Mouse (Mus musculus) CH12.LX (cell line): Measurements from ENCODE around the gene Atp8a2. TPM values are rescaled to one million over a fixed set of nuclear protein-coding genes. Genes with fewer than 3 reads are reported as not detected.

Experiments
- DNase-seq: peaks from one replicate; pipeline ENCODE4 v3.0.0-alpha.2; 2013; ENCODE audit errors: extremely low read depth
- H3K27ac ChIP-seq: 2 replicates; pipeline ENCODE4 v1.5.1; 2012; ENCODE audit warnings: low read depth, mild to moderate bottlenecking, control low read depth, moderate library complexity; ENCODE audit not compliant: insufficient read depth
- H3K27me3 ChIP-seq: replicated peaks from 2 replicates; pipeline ENCODE3; 2012; ENCODE audit warnings: inconsistent platforms
- H3K36me3 ChIP-seq, 2 experiments: replicated peaks in 1 of 2; 2 replicates each; pipeline versions ENCODE3 to v1.6.1; 2012; ENCODE audit warnings: inconsistent platforms in 1 of 2, low read length in 1 of 2, mild to moderate bottlenecking in 1 of 2, mixed read lengths in 1 of 2, moderate library complexity in 1 of 2; ENCODE audit not compliant: control insufficient read depth in 1 of 2, insufficient read depth in 1 of 2
- H3K4me1 ChIP-seq, 2 experiments: 2 replicates each; pipeline ENCODE4 v1.6.1; 2012; ENCODE audit warnings: inconsistent platforms in 1 of 2, moderate library complexity in 1 of 2; ENCODE audit not compliant: insufficient read depth in 2 of 2, control insufficient read depth in 1 of 2
- H3K4me2 ChIP-seq: 2 replicates; pipeline ENCODE4 v1.6.1; 2012; ENCODE audit warnings: low read depth, mild to moderate bottlenecking, control low read depth; ENCODE audit not compliant: poor library complexity, insufficient read depth, severe bottlenecking
- H3K4me3 ChIP-seq, 3 experiments: fragments of 150-350 bp in 1 of 3; sonication (generic) in 1 of 3; replicated peaks in 1 of 3; 2 replicates each; pipeline versions ENCODE3 to v1.5.1; 2011 to 2012; ENCODE audit warnings: low read depth in 2 of 3, low read length in 2 of 3, mild to moderate bottlenecking in 2 of 3, moderate library complexity in 2 of 3, control low read depth in 1 of 3, improper control_type of control experiment in 1 of 3, inconsistent platforms in 1 of 3, mixed read lengths in 1 of 3; ENCODE audit not compliant: poor library complexity in 1 of 3
- H3K79me2 ChIP-seq: replicated peaks from 2 replicates; pipeline ENCODE4 v1.6.1; 2012; ENCODE audit warnings: mild to moderate bottlenecking, moderate library complexity; ENCODE audit not compliant: control insufficient read depth, poor library complexity, insufficient read depth, severe bottlenecking; ENCODE audit errors: extremely low read depth
- H3K9ac ChIP-seq: 2 replicates; pipeline ENCODE4 v1.6.1; 2012; ENCODE audit warnings: low read depth, mild to moderate bottlenecking, control low read depth, moderate library complexity; ENCODE audit not compliant: insufficient read depth
- H3K9me3 ChIP-seq: replicated peaks from 2 replicates; pipeline ENCODE3; 2012; ENCODE audit warnings: low read length, inconsistent platforms, mixed read lengths
- BHLHE40 ChIP-seq: IDR thresholded peaks from 2 replicates; pipeline ENCODE4 v1.6.1; 2011; ENCODE audit warnings: mild to moderate bottlenecking, low read depth, low read length, improper control_type of control experiment
- CHD1 ChIP-seq: IDR thresholded peaks from 2 replicates; pipeline ENCODE4 v1.6.1; 2012; ENCODE audit warnings: low read depth, low read length, improper control_type of control experiment, inconsistent platforms
- CHD2 ChIP-seq: IDR thresholded peaks from 2 replicates; pipeline ENCODE4 v1.6.1; 2011; ENCODE audit warnings: low read length, improper control_type of control experiment
- CTCF ChIP-seq, 2 experiments: IDR thresholded peaks in 1 of 2; conservative IDR thresholded peaks in 1 of 2; 2 replicates each; pipeline ENCODE4 v1.5.1; 2011 to 2012; ENCODE audit warnings: low read depth in 2 of 2, low read length in 2 of 2, improper control_type of control experiment in 1 of 2, inconsistent platforms in 1 of 2, mild to moderate bottlenecking in 1 of 2, moderate library complexity in 1 of 2
- ETS1 ChIP-seq: conservative IDR thresholded peaks from 2 replicates; pipeline ENCODE4 v1.6.1; 2012; ENCODE audit warnings: low read depth, mild to moderate bottlenecking, inconsistent platforms, low read length, improper control_type of control experiment, moderate library complexity
- GABPA ChIP-seq: IDR thresholded peaks from 2 replicates; pipeline ENCODE4 v1.6.1; 2012; ENCODE audit warnings: low read depth, low read length, improper control_type of control experiment, inconsistent platforms; ENCODE audit not compliant: insufficient replicate concordance
- IRF4 ChIP-seq: IDR thresholded peaks from 2 replicates; pipeline ENCODE4 v1.6.1; 2014; ENCODE audit warnings: low read depth, mild to moderate bottlenecking, inconsistent platforms, low read length, improper control_type of control experiment
- JUN ChIP-seq: IDR thresholded peaks from 2 replicates; pipeline ENCODE4 v1.6.1; 2011; ENCODE audit warnings: low read depth, mild to moderate bottlenecking, low read length, improper control_type of control experiment, moderate library complexity; ENCODE audit not compliant: insufficient read depth
- JUND ChIP-seq: conservative IDR thresholded peaks from 2 replicates; pipeline ENCODE4 v1.6.1; 2011; ENCODE audit warnings: low read depth, low read length, improper control_type of control experiment
- MAZ ChIP-seq: IDR thresholded peaks from 2 replicates; pipeline ENCODE4 v1.6.1; 2012; ENCODE audit warnings: low read depth, mild to moderate bottlenecking, inconsistent platforms, low read length, improper control_type of control experiment, moderate library complexity
- MEF2A ChIP-seq: IDR thresholded peaks from 2 replicates; pipeline ENCODE4 v1.6.1; 2014; ENCODE audit warnings: low read depth, mild to moderate bottlenecking, inconsistent platforms, low read length, improper control_type of control experiment, borderline replicate concordance
- MXI1 ChIP-seq: IDR thresholded peaks from 2 replicates; pipeline ENCODE4 v1.6.1; 2011; ENCODE audit warnings: mild to moderate bottlenecking, low read depth, low read length, improper control_type of control experiment
- NELFE ChIP-seq: IDR thresholded peaks from 2 replicates; pipeline ENCODE4 v1.6.1; 2011; ENCODE audit warnings: low read depth, low read length, improper control_type of control experiment
- PAX5 ChIP-seq: IDR thresholded peaks from 2 replicates; pipeline ENCODE4 v1.6.1; 2012; ENCODE audit warnings: low read length, inconsistent platforms, mixed read lengths
- POLR2A ChIP-seq: IDR thresholded peaks from 2 replicates; pipeline ENCODE4 v1.6.1; 2011; ENCODE audit warnings: low read depth, mild to moderate bottlenecking, improper control_type of control experiment, low read length
- POLR2AphosphoS2 ChIP-seq: IDR thresholded peaks from 2 replicates; pipeline ENCODE4 v1.6.1; 2011; ENCODE audit warnings: low read depth, low read length, improper control_type of control experiment
- RCOR1 ChIP-seq: conservative IDR thresholded peaks from 2 replicates; pipeline ENCODE4 v1.6.1; 2012; ENCODE audit warnings: low read depth, mild to moderate bottlenecking, inconsistent platforms, low read length, improper control_type of control experiment
- SIN3A ChIP-seq: IDR thresholded peaks from 2 replicates; pipeline ENCODE4 v1.6.1; 2012; ENCODE audit warnings: low read length, improper control_type of control experiment, inconsistent platforms
- SMC3 ChIP-seq: IDR thresholded peaks from 2 replicates; pipeline ENCODE4 v1.6.1; 2011; ENCODE audit warnings: low read depth, low read length, improper control_type of control experiment
- TBP ChIP-seq: conservative IDR thresholded peaks from 2 replicates; pipeline ENCODE4 v1.6.1; 2011; ENCODE audit warnings: low read depth, low read length, improper control_type of control experiment
- TCF12 ChIP-seq: IDR thresholded peaks from 2 replicates; pipeline ENCODE4 v1.6.1; 2014; ENCODE audit warnings: low read depth, mild to moderate bottlenecking, inconsistent platforms, low read length, improper control_type of control experiment
- UBTF ChIP-seq: IDR thresholded peaks from 2 replicates; pipeline ENCODE4 v1.6.1; 2012; ENCODE audit warnings: low read depth, mild to moderate bottlenecking, inconsistent platforms, low read length, improper control_type of control experiment, moderate library complexity
- USF1 ChIP-seq: IDR thresholded peaks from 2 replicates; pipeline ENCODE4 v1.6.1; 2014; ENCODE audit warnings: low read depth, mild to moderate bottlenecking, inconsistent platforms, low read length, improper control_type of control experiment
- ZKSCAN1 ChIP-seq: IDR thresholded peaks from 2 replicates; pipeline ENCODE4 v1.6.1; 2012; ENCODE audit warnings: low read depth, inconsistent platforms, low read length, improper control_type of control experiment, borderline replicate concordance
- ZNF384 ChIP-seq: IDR thresholded peaks from 2 replicates; pipeline ENCODE4 v1.6.1; 2012; ENCODE audit warnings: low read depth, low read length, improper control_type of control experiment, inconsistent platforms
- dilution Hi-C: fragments of 300-500 bp; cut with MboI; formaldehyde crosslinking; loops from 2 replicates; pipeline ENCODE4 v1.14.3; 2020; ENCODE audit warnings: low sequenced_read_pairs; ENCODE audit not compliant: extremely low pct_unique_long_range_greater_than_20kb, extremely low pct_ligation_motif_present
- in situ Hi-C: fragments of 300-500 bp; cut with MboI; formaldehyde crosslinking; loops from 3 replicates; pipeline ENCODE4 v1.14.3; 2019; ENCODE audit warnings: low sequenced_read_pairs, low pct_ligation_motif_present, low pct_unique_long_range_greater_than_20kb, mixed read lengths
- polyA plus RNA-seq: library from polyadenylated mRNA; unstranded; fragments of >175 nt; gene quantifications from 2 replicates; pipeline ENCODE4 v1.2.1, GENCODE M21; 2012; ENCODE audit warnings: low read depth; ENCODE audit not compliant: insufficient read length
- total RNA-seq, 2 experiments: library from RNA; depleted of rRNA; stranded (reverse); fragments of 300-350 nt in 1 of 2; fragments of >200 nt in 1 of 2; gene quantifications; 2 replicates each; pipeline ENCODE4 v1.2.3; 2012 to 2014

Atp8a2 gene
- total and polyA plus RNA-seq, 3 experiments: 0.15 to 0.29 (median 0.21) TPM

DNA sequence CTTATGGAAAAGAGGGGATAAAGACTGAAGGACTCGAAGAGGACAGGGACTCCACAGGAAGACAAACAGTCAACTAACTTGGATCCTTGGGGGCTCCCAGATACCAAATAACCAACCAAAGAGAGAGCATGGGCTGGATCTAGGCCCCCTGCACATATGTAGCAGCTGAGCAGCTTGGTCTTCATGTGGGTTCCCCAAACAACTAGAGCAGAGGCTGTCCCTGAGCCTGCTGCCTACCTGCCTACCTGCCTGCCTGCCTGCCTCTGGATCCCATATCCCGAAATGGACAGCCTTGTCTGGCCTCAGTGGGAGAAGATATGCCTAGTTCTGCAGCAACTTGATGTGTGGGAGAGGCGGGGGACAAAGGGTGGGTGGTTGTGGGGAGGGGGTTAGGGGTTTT is 444.6 kb downstream of the Atp8a2 start:
- no peaks in the 10 kb centered on the region for H3K9me3 ChIP-seq
- no peak overlapping the region for H3K27ac ChIP-seq
- no peak overlapping the region for H3K4me2 ChIP-seq
- no peaks in the 10 kb centered on the region for H3K27me3 ChIP-seq
- no peak for DNase-seq
- H3K36me3 ChIP-seq: no peaks in the 10 kb centered on the region
- H3K79me2 ChIP-seq: no peaks in the 10 kb centered on the region
- TF ChIP-seq BHLHE40: no peak
- no peak for TF ChIP-seq NELFE
- no peak for TF ChIP-seq CTCF (conservative IDR thresholded peaks at IDR 0.05 in 1 of 2, IDR thresholded peaks at IDR 0.05 in 1 of 2; ENCODE audit: low read depth in 2 of 2, low read length in 2 of 2)
- TF ChIP-seq TBP: no peak
- TF ChIP-seq PAX5: no peak
- no peak for TF ChIP-seq MXI1
- TF ChIP-seq POLR2A: no peak
- TF ChIP-seq MEF2A: no peak
- no peak for TF ChIP-seq CHD2
- no peak for TF ChIP-seq ZKSCAN1
- TF ChIP-seq GABPA: no peak
- no peak for TF ChIP-seq TCF12
- no peak for TF ChIP-seq CHD1
- no peak for TF ChIP-seq RCOR1
- no peak for TF ChIP-seq IRF4
- TF ChIP-seq UBTF: no peak
- TF ChIP-seq JUN: no peak
- TF ChIP-seq JUND: no peak
- in situ Hi-C loops: no loop called here
- no peak overlapping the region for H3K9ac ChIP-seq
- no peak overlapping the region for H3K4me3 ChIP-seq
- H3K4me1 ChIP-seq: no peaks in the 10 kb centered on the region
- dilution Hi-C loops: no loop called here

DNA sequence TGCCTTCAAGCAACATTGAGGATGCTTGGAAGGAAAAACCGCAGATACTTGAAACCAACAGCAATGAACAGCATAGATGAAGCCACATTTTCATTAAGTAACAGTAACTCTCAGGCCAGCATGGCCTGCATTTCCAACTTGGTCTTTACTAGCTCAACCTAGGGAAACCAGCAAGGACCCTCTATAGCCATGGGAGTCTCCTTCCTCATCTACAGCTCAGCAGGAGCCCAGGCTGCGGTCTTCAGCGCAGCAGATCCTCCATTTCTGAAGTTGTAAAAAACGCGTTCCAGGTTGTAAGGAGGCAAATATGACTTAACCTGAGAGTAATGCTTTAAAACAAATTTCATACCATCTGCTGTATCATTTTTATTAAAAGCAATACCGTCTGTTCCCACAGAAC is 447.0 kb downstream of the Atp8a2 start:
- H3K4me3 ChIP-seq: no peak overlapping the region
- H3K27ac ChIP-seq: no peak overlapping the region
- no peaks in the 10 kb centered on the region for H3K36me3 ChIP-seq
- dilution Hi-C loops (no loop called here), in situ Hi-C loops (no loop called here)
- no peak for DNase-seq
- no peak for TF ChIP-seq MAZ
- TF ChIP-seq TCF12: no peak
- no peak for TF ChIP-seq SMC3
- no peak for TF ChIP-seq TBP
- TF ChIP-seq UBTF: no peak
- TF ChIP-seq POLR2AphosphoS2: no peak
- no peak for TF ChIP-seq CTCF (conservative IDR thresholded peaks at IDR 0.05 in 1 of 2, IDR thresholded peaks at IDR 0.05 in 1 of 2; ENCODE audit: low read depth in 2 of 2, low read length in 2 of 2)
- no peak for TF ChIP-seq JUN
- no peak for TF ChIP-seq SIN3A
- no peak for TF ChIP-seq ZKSCAN1
- no peak for TF ChIP-seq MXI1
- no peak for TF ChIP-seq ZNF384
- TF ChIP-seq POLR2A: no peak
- no peak for TF ChIP-seq USF1
- no peak for TF ChIP-seq ETS1
- H3K4me2 ChIP-seq: no peak overlapping the region
- H3K9me3 ChIP-seq: no peaks in the 10 kb centered on the region
- H3K4me1 ChIP-seq: no peaks in the 10 kb centered on the region
- H3K27me3 ChIP-seq: no peaks in the 10 kb centered on the region
- H3K9ac ChIP-seq: no peak overlapping the region
- no peaks in the 10 kb centered on the region for H3K79me2 ChIP-seq
